In the genomic region with DNA sequence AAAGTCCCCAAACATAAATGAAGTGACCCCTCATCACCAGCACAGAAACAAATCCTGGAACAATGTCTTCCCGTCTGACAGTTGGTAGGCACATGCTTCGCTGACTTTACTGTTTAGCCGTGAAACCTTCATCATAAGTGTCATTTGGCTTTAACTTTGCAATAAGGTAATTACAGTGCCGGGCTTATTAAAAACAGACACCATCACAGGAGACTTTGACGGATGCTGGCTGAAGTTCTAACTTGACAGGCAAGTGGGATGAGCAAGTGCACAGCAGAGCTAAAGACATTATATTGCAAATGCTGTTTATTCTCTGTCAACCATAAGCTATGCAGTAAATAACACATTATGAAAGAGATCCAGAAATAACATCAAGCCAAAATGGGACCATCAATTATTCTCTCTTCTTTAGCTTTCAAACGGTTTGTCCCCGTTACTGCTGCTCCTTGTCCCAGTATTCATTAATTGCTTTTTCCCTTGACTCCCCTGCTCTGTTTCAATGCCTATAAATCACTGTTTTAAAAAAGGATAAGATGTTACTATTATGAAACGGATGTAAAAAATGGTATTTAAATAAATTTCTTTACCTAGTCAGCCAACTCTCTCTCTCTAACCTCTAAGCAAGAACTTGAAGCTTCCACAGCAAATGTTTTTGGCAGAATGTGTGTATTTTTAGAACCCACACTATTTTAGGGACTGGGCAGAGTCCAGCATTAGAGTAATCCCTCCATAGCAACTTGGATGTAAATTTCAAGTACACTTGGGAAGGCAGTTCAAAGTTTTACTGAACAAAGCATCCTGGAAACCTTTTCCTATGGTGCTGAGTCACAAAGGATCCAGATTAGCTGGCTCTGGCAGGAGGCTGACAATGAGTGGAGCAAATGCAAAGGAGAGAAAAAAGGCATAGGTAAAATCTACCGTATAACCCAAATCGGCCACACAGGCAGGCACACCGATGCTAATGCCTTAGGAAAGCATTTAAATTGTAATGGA, we compare ENCODE assay signal across 30 mouse cellular contexts.
DNase-seq lines count a peak whose midpoint lies in the region; ATAC-seq and TF ChIP-seq lines count a peak whose summit lies in the region.
"Had no signal": no experiment of that assay in that cellular context is flagged by ENCODE, and none has a peak within 500 bp of the region (broad histone marks: within the 10 kb centered on the region; RNA-seq: fewer than 3 reads in every experiment).

No protein-coding gene starts in this region.

- TF ChIP-seq CTCF in forebrain, postnatal 0 days (IDR thresholded peaks at IDR 0.05; ENCODE audit: low read depth): no peak
- no peak for TF ChIP-seq CTCF in brain, embryonic 14.5 days (IDR thresholded peaks at IDR 0.05; ENCODE audit: borderline replicate concordance, extremely low read depth, insufficient read depth, insufficient read length)

- 34% methylated on average over 11 of the region's 11 CpGs for WGBS in forebrain, embryonic 15.5 days
- 29% methylated on average over 11 of the region's 11 CpGs for WGBS in forebrain, postnatal 0 days
- 37% methylated on average over 11 of the region's 11 CpGs for WGBS in kidney, embryonic 14.5 days
- 35% methylated on average over 11 of the region's 11 CpGs for WGBS in kidney, embryonic 16.5 days

- H3K4me1 ChIP-seq in forebrain, embryonic 15.5 days: peaks cover 8% of the 10 kb centered on the region; the same call in 1 of the 2 replicates
- H3K4me1 ChIP-seq in forebrain, postnatal 0 days (ENCODE audit: insufficient read depth): 0 out of 2 replicates have a peak, but pooled peaks cover 6% of the 10 kb centered on the region
- H3K4me1 ChIP-seq in kidney, embryonic 14.5 days (ENCODE audit: control insufficient read depth, insufficient read depth, low read length): no peaks in the 10 kb centered on the region
- peaks cover 4% of the 10 kb centered on the region; the same call in 1 of the 2 replicates for H3K4me1 ChIP-seq in kidney, embryonic 16.5 days (ENCODE audit: insufficient read depth, low read length)
- H3K4me1 ChIP-seq: embryonic facial prominence, embryonic 15.5 days; heart, embryonic 13.5 days; hindbrain, embryonic 13.5 days had no signal

- no peaks in the 10 kb centered on the region for H3K36me3 ChIP-seq in forebrain, embryonic 15.5 days
- no peaks in the 10 kb centered on the region for H3K36me3 ChIP-seq in forebrain, postnatal 0 days (ENCODE audit: insufficient read depth)
- no peaks in the 10 kb centered on the region for H3K36me3 ChIP-seq in kidney, embryonic 14.5 days (ENCODE audit: control insufficient read depth, insufficient read depth, low read length)
- H3K36me3 ChIP-seq in kidney, embryonic 16.5 days (ENCODE audit: insufficient read depth, low read length): no peaks in the 10 kb centered on the region
- H3K36me3 ChIP-seq: embryonic facial prominence, embryonic 15.5 days; G1E; heart, embryonic 13.5 days; hindbrain, embryonic 13.5 days; kidney, embryonic 15.5 days had no signal

- ATAC-seq in forebrain, embryonic 15.5 days (replicated peaks): peak; percentile 72
- no peak for ATAC-seq in forebrain, postnatal 0 days
- ATAC-seq in kidney, embryonic 14.5 days (ENCODE audit: low FRiP score, low TSS enrichment): peak; percentile 46; the same call in 1 of the 2 replicates
- ATAC-seq in kidney, embryonic 16.5 days (ENCODE audit: low FRiP score, low TSS enrichment): no peak
- ATAC-seq: intestine, postnatal 0 days; liver, postnatal 0 days; lung, postnatal 0 days; midbrain, embryonic 16.5 days had no signal

- TF ChIP-seq POLR2A in brain, embryonic 14.5 days (IDR thresholded peaks at IDR 0.05; ENCODE audit: borderline replicate concordance, extremely low read depth, insufficient read depth, insufficient read length, poor library complexity, severe bottlenecking): no peak

- H3K9ac ChIP-seq in forebrain, embryonic 15.5 days (replicated peaks): no peak overlapping the region
- no peak overlapping the region for H3K9ac ChIP-seq in forebrain, postnatal 0 days
- H3K9ac ChIP-seq in kidney, embryonic 14.5 days (ENCODE audit: low read depth, low read length): no peak overlapping the region
- no peak overlapping the region for H3K9ac ChIP-seq in kidney, embryonic 16.5 days (replicated peaks; ENCODE audit: low read length)
- H3K9ac ChIP-seq: embryonic facial prominence, embryonic 15.5 days; heart, embryonic 13.5 days; hindbrain, embryonic 13.5 days; kidney, embryonic 15.5 days; liver, postnatal 0 days had no signal

- no peaks in the 10 kb centered on the region for H3K9me3 ChIP-seq in forebrain, embryonic 15.5 days
- no peaks in the 10 kb centered on the region for H3K9me3 ChIP-seq in forebrain, postnatal 0 days (ENCODE audit: low read length)
- no peaks in the 10 kb centered on the region for H3K9me3 ChIP-seq in kidney, embryonic 14.5 days (ENCODE audit: control insufficient read depth, low read length)
- H3K9me3 ChIP-seq in kidney, embryonic 16.5 days (ENCODE audit: low read length): no peaks in the 10 kb centered on the region
- H3K9me3 ChIP-seq: embryonic facial prominence, embryonic 15.5 days; G1E; heart, embryonic 13.5 days; hindbrain, embryonic 13.5 days; kidney, embryonic 15.5 days had no signal

- DNase-seq in forebrain, postnatal 0 days: no peak
- peak; percentile 36 for DNase-seq in NIH3T3 (ENCODE audit: low read depth)
- peak; percentile 82 for DNase-seq in brain, embryonic 14.5 days (ENCODE audit: low read depth)
- no peak for DNase-seq in gastrocnemius, postnatal 10 days
- DNase-seq: adrenal gland, adult 2 months; B cell, adult 2 months; cerebellum, adult 2 months; cerebellum, postnatal 36 days; embryo, embryonic 11 days; gastrocnemius, postnatal 36 days; heart, adult 2 months; heart, postnatal 14 days; left cerebral cortex, postnatal 4 days; liver, postnatal 0 days; right cerebral cortex, postnatal 14 days; spleen, adult 18-20 months had no signal

- H3K4me2 ChIP-seq in forebrain, embryonic 15.5 days (replicated peaks): no peak overlapping the region
- no peak overlapping the region for H3K4me2 ChIP-seq in forebrain, postnatal 0 days (ENCODE audit: low read depth)
- no peak overlapping the region for H3K4me2 ChIP-seq in kidney, embryonic 14.5 days (replicated peaks; ENCODE audit: low read depth, low read length)
- no peak overlapping the region for H3K4me2 ChIP-seq in kidney, embryonic 16.5 days (replicated peaks; ENCODE audit: low read depth, low read length)
- H3K4me2 ChIP-seq: embryonic facial prominence, embryonic 15.5 days; heart, embryonic 13.5 days; hindbrain, embryonic 13.5 days; kidney, embryonic 15.5 days; liver, embryonic 11.5 days had no signal

- H3K27ac ChIP-seq in forebrain, embryonic 15.5 days (replicated peaks): no peak overlapping the region; the same call in 1 of the 2 replicates
- no peak overlapping the region for H3K27ac ChIP-seq in forebrain, postnatal 0 days (ENCODE audit: low read depth, low read length)
- no peak overlapping the region for H3K27ac ChIP-seq in kidney, embryonic 14.5 days (ENCODE audit: low read depth, low read length)
- H3K27ac ChIP-seq in kidney, embryonic 16.5 days (ENCODE audit: low read length): no peak overlapping the region
- H3K27ac ChIP-seq: embryonic facial prominence, embryonic 15.5 days; heart, adult 2 months; heart, embryonic 13.5 days; hindbrain, embryonic 13.5 days; kidney, embryonic 15.5 days; macrophage had no signal

- H3K4me3 ChIP-seq in forebrain, embryonic 15.5 days: no peak overlapping the region
- H3K4me3 ChIP-seq in forebrain, postnatal 0 days (ENCODE audit: low read depth, low read length): no peak overlapping the region
- H3K4me3 ChIP-seq in kidney, embryonic 14.5 days (ENCODE audit: low read length): no peak overlapping the region
- no peak overlapping the region for H3K4me3 ChIP-seq in kidney, embryonic 16.5 days (ENCODE audit: low read length)
- H3K4me3 ChIP-seq: embryonic facial prominence, embryonic 15.5 days; heart, adult 2 months; heart, embryonic 13.5 days; hindbrain, embryonic 13.5 days; kidney, embryonic 15.5 days had no signal

- H3K27me3 ChIP-seq in forebrain, embryonic 15.5 days: no peaks in the 10 kb centered on the region
- no peaks in the 10 kb centered on the region for H3K27me3 ChIP-seq in forebrain, postnatal 0 days (ENCODE audit: insufficient read depth, low read length)
- no peaks in the 10 kb centered on the region for H3K27me3 ChIP-seq in kidney, embryonic 14.5 days (ENCODE audit: control insufficient read depth, insufficient read depth, low read length)
- no peaks in the 10 kb centered on the region for H3K27me3 ChIP-seq in kidney, embryonic 16.5 days (ENCODE audit: insufficient read depth, low read length)
- H3K27me3 ChIP-seq: CH12.LX; embryonic facial prominence, embryonic 15.5 days; heart, embryonic 13.5 days; hindbrain, embryonic 13.5 days; kidney, embryonic 15.5 days had no signal

Comparison
In these comparisons a context has a peak if more than half of its experiments do, and no peak if none do; other contexts are left out.
1. ATAC-seq: peak in forebrain, embryonic 15.5 days (single experiment) and kidney, embryonic 14.5 days (single experiment); none in forebrain, postnatal 0 days (single experiment) and kidney, embryonic 16.5 days (single experiment).
2. DNase-seq: peak in NIH3T3 (single experiment) and brain, embryonic 14.5 days (single experiment); none in forebrain, postnatal 0 days (single experiment) and gastrocnemius, postnatal 10 days (single experiment).